10 mouse cellular contexts compared by ENCODE assay signal in the genomic region with DNA sequence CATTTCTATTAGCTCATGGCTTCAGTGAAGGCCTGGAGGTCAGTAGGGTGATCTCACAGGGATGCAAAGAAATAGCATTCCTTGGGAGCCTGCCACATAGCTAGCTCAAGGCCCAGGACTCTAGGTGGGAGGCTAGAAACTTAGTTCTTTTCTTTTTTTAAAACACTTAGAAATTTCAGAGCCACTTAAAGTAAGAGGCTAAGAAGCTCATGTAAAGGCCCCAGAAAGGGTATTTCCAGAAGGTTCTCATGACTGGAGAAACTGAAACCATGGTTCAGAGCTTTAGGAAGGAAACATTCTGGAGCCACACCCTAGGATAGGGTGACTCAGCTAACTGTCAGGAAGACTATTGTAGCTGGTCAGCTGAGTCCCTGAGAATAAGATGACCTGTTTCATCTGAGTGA. TPM values are rescaled to one million over a fixed set of nuclear protein-coding genes. Genes with fewer than 3 reads are reported as not detected.
DNase-seq lines count a peak whose midpoint lies in the region; TF ChIP-seq lines count a peak whose summit lies in the region.
"Had no signal": no experiment of that assay in that cellular context is flagged by ENCODE, and none has a peak within 500 bp of the region (broad histone marks: within the 10 kb centered on the region; RNA-seq: fewer than 3 reads in every experiment).

No protein-coding gene starts in this region.

- DNase-seq in heart, adult 18-20 months = peak; percentile 45 to 83
- DNase-seq in heart, postnatal 14 days = no peak
- DNase-seq in 3T3-L1 (ENCODE audit: low read depth, low spot score) = peak; percentile 94
- DNase-seq in lung, postnatal 25 days (ENCODE audit: low spot score) = peak; percentile 48
- no peak for DNase-seq in ovary, postnatal 10 days (ENCODE audit: low spot score)
- DNase-seq in cerebellum, adult 2 months = no peak
- no peak for DNase-seq in thymus, postnatal 36 days
- DNase-seq: adrenal gland, postnatal 25 days had no signal

- no peak for TF ChIP-seq CTCF in bone marrow macrophage, adult 2 months (IDR thresholded peaks at IDR 0.05; ENCODE audit: low read depth, low read length)
- TF ChIP-seq CTCF in cerebellum, adult 2 months (IDR thresholded peaks at IDR 0.05; ENCODE audit: borderline replicate concordance, insufficient read depth, low read depth, low read length) = no peak

- TF ChIP-seq POLR2A in bone marrow macrophage, adult 2 months (IDR thresholded peaks at IDR 0.05; ENCODE audit: borderline replicate concordance, low read depth, low read length) = no peak
- no peak for TF ChIP-seq POLR2A in cerebellum, adult 2 months (IDR thresholded peaks at IDR 0.05; ENCODE audit: borderline replicate concordance, insufficient read depth, low read length)

- H3K4me3 ChIP-seq in bone marrow macrophage, adult 2 months (ENCODE audit: insufficient read depth, low read length) = no peak overlapping the region
- no peak overlapping the region for H3K4me3 ChIP-seq in cerebellum, adult 2 months (replicated peaks; ENCODE audit: insufficient read depth, low read depth, low read length)
- H3K4me3 ChIP-seq: limb, embryonic 12.5 days had no signal

- H3K27ac ChIP-seq in bone marrow macrophage, adult 2 months (ENCODE audit: insufficient read depth, low read depth, low read length) = peak overlapping the region; percentile 70
- no peak overlapping the region for H3K27ac ChIP-seq in cerebellum, adult 2 months (ENCODE audit: insufficient read depth, low read length)
- H3K27ac ChIP-seq: limb, embryonic 12.5 days had no signal

- no peaks in the 10 kb centered on the region for H3K27me3 ChIP-seq in cerebellum, adult 2 months (ENCODE audit: control insufficient read depth, insufficient read depth, low read length)

- H3K4me1 ChIP-seq in bone marrow macrophage, adult 2 months (ENCODE audit: control insufficient read depth, insufficient read depth, low read length) = peaks cover 53% of the 10 kb centered on the region
- peaks cover 10% of the 10 kb centered on the region for H3K4me1 ChIP-seq in cerebellum, adult 2 months (ENCODE audit: control insufficient read depth, insufficient read depth, low read length)
- H3K4me1 ChIP-seq: limb, embryonic 12.5 days had no signal

- intact Hi-C loops in heart, postnatal 14 days (cut with DNase I) = loop anchor here (10.0 kb wide), 1 partner anchor 749 kb away; no protein-coding TSS in a partner anchor

RNA-seq across cellular contexts. Expression of gene Plxna1, which starts 51.1 kb away (rescaled TPM):
- 10 to 100 TPM; 21.3 to 22.7 TPM for total RNA-seq in heart, adult 18-20 months (2021)
- total RNA-seq in heart, postnatal 14 days (2021) = 10 to 100 TPM; 26.2 to 32.6 TPM
- polyA plus RNA-seq in bone marrow macrophage, adult 2 months (2012; ENCODE audit: insufficient read depth, insufficient read length, missing spikeins) = 34.9 and 44.0 TPM in 2 replicates
- 50.0 and 59.7 TPM in 2 replicates for polyA plus RNA-seq in cerebellum, adult 2 months (2012; rRNA removed)

Comparison
In these comparisons a context has a peak if more than half of its experiments do, and no peak if none do; other contexts are left out.
1. DNase-seq: peak in heart, adult 18-20 months (2 of 2), 3T3-L1 (single experiment) and lung, postnatal 25 days (single experiment); none in heart, postnatal 14 days (0 of 2), ovary, postnatal 10 days (single experiment), cerebellum, adult 2 months (0 of 2) and thymus, postnatal 36 days (0 of 2).